Mouse (Mus musculus): ENCODE data around the gene Wrap73.

Gene Wrap73

DNA sequence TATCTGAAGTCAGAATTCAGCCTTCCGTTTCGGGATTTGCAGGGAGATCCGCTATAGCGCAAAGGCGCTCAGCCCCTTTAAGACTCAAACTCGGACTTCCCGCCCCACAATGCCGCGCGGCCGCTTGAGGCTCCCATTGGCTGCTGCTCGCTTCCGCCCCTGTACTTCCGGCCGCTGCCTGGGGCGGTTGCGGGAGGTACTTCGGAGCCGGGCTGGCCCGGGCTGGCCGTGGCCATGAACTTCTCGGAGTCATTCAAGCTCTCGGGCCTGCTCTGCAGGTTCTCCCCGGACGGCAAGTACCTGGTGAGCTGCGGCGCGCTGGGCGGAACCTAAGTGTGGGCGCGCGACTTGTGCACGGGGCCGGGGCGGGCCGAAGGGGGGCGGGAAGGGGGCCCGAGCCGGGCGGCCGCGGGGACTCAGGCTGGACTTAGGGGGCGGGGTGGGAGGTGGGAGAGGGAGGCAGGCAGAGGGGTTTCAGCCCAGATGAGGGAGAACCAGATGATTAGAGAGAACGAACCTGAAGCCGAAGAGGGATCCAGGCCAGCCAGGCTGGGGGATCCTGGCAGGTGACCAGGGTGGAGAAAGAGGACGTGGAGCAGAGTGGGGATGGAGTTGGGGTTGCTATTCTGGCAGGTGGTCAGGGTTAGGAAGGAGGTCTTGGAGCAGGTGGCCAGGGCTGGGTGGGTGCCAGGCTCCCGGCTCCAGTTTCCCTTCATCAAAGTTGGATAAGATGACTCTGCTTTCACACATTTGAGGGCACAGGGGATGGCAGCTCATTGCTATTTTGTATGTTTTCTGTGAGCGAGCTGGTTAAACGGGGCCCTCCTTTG lies at the start of gene Wrap73:
Gene Wrap73, plus strand, starts transcription at position 162 of the 830 bp plus-strand sequence.
- DNase-seq (ENCODE audit: low read depth, low spot score): peak; percentile 93

DNA sequence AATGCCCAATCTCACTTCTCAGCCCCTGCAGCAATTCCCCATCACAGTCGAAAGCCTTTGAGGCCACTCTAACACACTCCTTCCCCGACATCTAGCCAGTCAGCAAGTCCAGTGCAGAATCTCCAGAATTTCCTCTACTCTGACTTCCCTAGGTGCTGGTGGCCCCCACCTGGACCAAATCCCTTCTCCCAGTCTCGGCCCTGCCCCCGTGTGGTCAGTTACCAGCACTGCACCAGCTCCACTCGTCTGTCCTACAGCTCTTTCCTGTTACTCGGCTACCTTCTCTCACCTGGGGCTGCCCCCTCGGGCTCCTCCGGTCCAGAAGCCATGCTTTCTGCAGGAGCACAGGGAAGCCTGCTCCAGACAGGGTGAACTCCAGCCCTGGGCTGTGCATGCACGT lies 49.0 kb upstream of the Wrap73 start:
- DNase-seq (ENCODE audit: low read depth, low spot score): peak; percentile 49

DNA sequence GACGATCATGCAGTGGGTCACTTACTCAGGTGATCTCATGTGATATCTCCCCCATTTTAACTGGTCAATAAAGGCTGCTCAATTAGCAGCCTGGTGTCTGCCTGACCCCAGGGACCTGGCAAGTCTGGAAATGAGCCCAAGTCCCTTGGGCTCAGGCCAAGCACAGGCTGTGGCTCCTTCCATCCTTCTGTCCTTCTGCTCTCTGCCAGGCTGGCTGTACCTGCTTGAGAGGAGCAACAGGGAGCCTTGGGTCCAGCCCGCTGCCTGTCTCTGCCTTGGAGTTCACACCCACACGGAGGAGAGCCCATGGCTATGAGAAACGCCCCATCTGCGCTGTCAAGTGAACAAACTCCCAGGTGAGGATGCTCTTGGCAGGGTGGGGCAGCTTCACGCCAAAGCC lies 46.1 kb upstream of the Wrap73 start:
- no peak for DNase-seq (ENCODE audit: low read depth, low spot score)

DNA sequence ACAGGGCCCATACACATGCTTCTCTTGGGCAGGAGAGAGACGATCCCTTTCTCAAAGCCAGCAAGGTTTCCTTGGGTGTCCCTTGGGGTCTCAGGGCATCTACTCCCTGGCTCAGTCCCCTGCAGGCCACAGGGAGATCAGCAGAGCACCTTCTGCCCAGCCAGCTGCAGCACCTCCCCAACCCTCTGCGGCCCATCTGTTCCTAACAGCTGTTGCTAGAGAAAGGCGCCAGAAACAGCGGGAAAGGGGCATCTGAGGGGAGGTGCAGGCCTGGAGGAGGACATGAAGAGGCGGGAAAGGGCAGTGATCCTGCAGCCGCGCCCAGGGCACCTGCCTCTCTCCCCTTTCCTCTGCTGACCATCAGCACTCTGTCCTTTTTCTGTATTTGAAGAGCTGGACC lies 42.8 kb upstream of the Wrap73 start:
- DNase-seq (ENCODE audit: low read depth, low spot score): no peak

DNA sequence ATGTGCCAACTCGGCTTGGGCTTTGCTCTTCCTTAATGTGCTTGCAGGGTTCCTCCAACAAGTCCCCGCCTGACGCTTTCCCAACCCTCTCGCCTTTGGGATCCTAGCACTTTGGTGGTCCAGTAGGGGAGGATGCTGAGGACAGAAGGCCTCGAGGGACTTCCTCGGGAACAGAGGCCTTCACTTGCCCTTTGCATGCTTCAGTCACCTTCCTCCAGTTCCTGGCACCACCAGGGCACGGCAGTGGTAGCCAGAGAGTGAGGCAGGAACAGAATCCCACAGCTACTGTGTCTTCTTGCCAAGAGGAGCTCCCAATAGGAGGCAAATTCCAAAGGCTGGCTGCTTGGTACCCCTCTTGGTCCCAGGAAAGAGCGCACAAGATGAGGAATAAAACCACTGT lies 38.8 kb upstream of the Wrap73 start:
- no peak for DNase-seq (ENCODE audit: low read depth, low spot score)

DNA sequence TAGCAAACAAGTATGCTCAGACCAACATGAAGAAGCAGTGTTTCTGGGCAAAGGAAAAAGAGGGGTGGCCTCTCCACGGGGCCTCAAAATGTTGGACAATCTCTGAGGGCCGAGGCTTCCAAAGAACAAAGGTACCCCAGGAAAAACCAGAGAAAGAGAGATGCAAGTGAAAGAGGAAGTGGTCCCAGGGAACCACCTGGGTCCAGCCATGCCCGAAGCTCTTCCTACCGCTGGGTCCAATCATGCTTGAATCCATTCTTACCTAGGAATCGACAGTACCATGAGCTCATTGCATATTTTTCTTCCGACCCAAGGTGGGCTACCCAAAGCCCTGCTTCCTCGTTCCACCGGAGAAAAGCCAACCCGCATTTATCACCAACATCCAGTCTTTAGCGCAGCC lies 38.3 kb upstream of the Wrap73 start:
- peak; percentile 39 for DNase-seq (ENCODE audit: low read depth, low spot score)

DNA sequence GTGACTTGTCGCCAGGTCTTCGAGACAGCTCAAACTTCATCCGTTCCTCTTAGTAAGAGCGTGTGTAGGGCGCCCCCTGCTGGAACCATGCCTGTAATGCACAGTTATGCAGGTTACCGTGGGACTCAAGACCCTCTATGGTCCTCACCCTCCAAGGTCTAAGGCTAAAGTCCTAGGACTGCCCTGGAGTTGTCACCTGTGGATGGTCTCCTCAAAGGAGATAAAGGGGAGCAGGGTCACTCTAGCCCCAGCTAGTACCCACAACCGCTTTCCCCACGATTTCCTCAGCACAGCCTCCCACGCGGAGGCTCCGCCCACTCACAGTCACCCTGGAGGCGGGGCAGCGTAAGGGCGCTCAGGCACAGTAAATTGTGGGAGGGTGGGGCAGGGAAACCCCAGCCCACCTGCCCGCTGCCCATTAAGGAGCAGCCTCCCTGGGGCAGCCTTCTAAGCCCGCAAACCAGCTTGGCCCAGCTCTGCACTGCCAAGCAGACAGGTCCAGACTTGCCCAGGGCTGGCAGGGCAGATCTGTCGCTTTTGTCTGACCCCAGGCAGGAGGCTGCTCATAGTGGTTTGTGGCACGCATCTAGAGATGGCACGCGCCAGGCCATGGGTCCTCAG lies 36.7 kb upstream of the Wrap73 start:
- peak; percentile 87 for DNase-seq (ENCODE audit: low read depth, low spot score)

DNA sequence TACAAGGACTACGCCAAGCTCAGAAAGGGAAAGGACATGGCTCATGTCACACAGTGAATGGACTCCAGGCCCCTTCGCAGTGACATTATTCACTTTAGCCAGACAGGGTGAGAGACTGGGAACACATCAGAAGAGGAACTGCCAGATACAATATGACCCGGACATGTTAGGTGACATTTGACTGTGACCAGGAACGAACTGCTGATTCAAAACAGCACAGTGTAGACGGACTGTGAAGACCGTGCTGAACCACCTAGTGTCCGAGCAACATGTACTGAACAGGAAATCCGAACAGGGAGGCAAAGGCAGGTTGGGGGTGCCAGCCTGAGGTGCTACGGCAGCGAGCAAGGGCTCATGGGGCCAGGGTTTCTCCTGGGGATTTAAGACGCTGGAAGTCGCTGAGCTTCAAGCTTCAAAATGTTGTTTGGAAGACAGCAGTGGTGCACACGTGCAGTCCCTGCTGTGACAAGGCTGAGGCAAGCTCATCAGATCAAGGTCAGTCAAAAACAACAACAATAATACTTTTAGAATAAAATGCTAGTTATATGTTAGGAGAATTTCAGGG lies 35.6 kb upstream of the Wrap73 start:
- no peak for DNase-seq (ENCODE audit: low read depth, low spot score)

DNA sequence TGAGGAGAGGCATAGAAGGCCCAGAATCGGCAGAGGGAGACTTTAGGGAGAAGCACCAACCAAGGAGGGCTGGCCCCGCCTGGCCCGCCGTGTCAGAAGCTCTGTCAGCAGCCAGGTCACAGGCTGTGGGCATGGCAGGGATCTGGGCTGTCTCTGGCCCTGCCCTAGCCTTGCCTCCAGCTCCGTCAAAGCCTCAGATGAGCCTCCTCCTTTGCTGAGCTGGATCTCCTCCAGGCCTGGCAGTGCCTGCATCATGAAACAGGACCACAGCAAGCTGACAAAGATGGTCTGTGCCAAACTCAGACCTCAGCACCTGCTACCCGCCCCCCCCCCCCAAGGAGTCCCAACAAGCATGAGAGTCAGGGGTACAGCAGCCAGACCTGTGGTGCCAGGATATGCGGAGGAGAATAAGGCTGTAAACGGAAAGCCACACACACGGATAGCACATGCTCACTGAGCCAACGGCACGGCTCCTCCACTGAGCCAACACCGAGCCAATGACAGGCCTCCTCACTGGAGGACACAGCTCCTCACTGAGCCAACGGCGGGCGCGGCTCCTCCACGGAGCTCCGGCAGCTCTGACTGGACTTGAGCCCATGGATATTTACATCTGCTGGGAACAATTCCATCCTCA lies 32.8 kb upstream of the Wrap73 start:
- no peak for DNase-seq (ENCODE audit: low read depth, low spot score)

DNA sequence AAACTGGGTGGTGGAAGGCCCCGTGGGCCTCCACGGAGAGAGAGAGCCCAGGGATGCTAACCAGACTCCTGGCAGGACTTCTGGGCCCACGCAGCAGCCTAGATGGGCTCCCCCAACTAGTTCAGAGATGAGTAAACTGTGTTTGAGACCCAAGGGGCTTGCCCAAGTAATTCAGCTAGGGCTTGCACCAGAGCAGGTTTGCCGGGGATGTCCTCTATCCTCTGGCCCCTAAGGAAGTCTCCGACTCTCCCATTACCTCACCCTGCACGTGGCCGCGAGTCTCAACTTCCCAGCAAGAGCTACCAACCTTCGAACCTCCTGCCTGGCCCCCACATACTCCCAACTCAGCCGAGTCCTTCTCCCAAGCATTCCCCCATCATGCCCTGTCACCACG lies 32.3 kb upstream of the Wrap73 start:
- no peak for DNase-seq (ENCODE audit: low read depth, low spot score)

DNA sequence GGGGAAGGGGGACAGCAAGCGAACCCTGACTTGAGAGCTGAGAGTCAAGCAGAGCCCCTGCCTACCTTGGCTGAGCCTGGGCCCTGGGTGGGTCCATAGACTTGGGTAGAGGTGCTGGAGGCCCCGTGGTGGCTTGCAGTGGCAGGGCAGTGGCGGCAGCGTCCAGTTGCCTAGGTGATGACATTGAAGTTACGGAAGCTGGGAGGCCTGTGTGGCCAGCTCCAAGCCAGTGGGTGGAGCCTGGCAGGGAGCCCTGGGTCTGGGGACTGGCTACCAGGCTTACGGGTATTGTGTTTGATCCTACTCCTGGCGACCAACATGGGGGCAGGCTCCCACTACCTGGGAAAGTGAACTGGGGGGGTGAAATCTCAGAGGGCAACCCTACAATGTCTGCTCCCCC lies 25.8 kb upstream of the Wrap73 start:
- DNase-seq (ENCODE audit: low read depth, low spot score): no peak

DNA sequence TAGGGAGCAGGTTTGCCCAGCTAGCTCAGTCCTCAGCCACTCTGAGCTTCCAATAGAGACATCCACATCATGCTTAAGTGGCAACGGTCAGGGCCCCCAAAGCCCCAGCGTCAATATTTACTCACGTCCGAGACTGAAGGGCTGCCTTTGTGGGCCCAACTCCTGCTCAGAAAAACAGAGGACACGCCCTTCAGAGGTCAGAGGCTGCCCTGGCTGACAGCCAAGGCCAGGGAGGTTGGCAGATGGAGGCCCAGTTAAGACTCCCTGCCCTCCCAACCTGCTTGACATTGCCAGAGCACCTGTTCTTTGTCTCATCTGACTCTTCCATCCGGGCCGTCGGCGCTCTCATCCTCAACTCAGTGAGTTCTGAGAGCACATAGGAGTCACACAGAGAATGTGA lies 23.4 kb upstream of the Wrap73 start:
- no peak for DNase-seq (ENCODE audit: low read depth, low spot score)

DNA sequence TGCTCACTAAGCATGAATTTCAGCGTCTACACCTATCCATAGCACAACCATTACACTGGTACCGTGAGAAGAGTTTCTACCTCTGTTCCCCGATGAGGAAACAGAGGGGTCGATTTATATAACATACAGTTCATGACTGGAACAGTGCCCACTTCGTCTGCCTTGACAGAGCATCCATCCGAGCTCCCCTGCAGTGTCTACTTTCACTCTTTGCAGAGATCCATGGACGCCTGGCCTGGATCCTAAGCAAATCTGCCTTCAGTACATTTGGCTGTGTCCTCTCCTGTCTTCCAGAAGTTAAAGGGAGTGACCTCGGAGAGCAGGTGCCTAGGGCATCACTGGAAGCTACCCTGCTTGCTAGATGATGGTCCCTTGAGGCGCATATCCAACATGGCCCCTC lies 23.0 kb upstream of the Wrap73 start:
- DNase-seq (ENCODE audit: low read depth, low spot score): no peak

DNA sequence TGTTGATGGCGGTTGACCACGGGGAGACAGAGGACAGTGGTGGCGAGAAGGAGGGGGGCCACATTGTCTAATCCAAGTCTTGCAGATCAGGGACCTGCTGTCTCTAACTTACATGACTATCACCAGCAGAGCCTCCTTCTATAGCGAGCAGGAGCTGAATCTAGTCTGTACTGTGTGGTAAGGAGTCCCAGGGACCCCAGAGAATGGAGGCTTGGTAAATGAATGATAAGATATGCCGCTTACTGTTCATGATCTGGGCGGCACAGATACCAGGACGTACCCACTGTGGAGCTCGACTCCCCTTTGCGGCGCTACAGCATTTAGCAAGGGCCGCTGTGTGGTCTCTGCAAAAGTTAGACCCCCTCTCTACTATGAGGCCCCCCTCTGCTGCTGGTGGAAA lies 20.4 kb upstream of the Wrap73 start:
- no peak for DNase-seq (ENCODE audit: low read depth, low spot score)

DNA sequence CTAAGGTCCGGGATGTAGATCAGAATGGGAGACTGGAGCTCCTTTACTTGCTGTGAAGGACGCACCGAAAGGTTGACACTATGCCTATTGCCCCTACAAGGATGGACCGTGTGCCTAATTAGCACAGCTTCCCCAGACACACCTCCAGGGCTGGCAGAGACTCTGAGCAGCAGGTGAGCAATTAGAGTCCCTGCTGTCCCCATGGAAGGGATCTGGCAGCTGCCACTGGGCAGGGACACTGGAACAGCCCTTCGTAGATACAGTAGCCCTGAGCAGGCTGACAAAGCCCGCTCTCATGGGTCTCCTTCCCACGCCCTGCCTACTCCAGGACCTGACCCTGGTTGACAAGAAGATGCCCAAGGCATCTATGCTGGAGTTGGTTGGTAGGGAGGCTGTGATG lies 19.8 kb upstream of the Wrap73 start:
- DNase-seq (ENCODE audit: low read depth, low spot score): no peak

DNA sequence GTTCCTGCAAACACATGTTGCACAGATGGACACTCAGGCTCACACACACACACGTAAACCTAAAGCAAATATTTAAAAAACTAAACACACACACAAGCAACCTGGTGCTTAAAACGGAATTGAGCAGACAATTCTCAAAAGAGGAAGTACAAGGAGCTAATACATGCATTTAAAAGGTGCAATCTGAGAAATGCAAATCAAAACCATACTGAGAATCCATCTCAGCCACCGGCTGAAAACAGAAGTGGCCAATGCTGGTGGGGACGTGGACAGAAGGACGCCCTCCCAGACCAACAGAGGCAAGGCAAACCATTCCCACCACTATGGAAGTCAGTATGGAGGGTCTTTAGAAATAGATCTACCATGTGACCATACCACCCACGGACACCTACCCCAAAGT lies 18.6 kb upstream of the Wrap73 start:
- DNase-seq (ENCODE audit: low read depth, low spot score): peak; percentile 81

DNA sequence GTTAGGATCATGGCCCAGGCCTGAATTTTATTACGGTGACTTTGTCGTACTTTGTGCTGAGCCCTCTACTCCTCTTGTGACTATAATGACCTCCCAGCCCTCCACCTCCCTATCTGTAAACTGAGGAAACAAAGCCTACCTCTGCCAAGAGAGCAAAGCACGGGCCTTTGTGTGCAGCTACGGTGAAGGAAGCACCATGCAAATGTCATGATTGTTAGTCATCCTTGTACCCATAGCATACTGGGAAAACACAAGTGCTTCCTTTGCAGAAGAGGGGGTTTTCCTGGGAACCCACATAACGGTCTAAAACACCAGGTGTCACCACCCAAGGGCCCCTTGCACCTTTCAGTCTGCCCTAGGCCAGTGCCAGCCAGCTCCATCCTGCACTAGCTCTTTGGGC lies 17.0 kb upstream of the Wrap73 start:
- DNase-seq (ENCODE audit: low read depth, low spot score): peak; percentile 61

DNA sequence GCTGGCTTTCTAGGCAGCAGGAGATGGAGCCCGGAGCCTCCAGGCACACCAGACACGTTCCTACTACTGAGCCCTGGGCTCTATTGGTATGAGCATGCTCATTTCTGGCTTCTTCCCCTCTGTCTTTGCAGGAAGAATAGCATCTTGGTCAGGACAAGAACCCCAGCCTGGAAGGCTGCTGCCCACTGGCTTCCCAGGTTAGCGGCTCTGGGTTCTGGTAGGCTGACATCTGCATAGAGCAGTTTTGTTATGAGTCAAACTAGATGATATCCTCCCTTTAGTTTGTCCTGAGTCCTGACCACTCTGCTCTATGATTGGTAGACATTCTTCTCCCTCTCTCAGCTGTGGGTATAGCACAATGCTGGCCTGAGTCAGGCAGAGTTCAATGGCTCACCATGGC lies 14.9 kb upstream of the Wrap73 start:
- no peak for DNase-seq (ENCODE audit: low read depth, low spot score)

DNA sequence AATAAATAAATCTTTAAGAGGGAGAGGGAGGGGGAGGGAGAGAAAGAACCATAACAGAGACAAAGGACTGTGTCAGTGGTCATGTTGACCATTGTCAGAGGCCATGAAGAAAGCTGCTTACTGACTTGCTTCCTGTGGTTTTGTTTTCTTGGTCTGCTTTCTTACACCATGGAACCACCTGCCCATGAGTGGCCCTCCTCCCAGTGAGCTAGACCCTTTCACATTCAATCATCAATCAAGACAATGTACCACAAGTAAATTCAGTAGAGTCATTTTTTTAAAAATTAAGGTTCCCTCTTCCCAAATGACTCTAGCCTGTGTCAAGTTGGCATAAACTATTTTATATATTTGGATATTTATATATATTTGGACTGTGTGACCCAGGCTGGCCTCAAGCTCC lies 12.2 kb upstream of the Wrap73 start:
- DNase-seq (ENCODE audit: low read depth, low spot score): no peak

DNA sequence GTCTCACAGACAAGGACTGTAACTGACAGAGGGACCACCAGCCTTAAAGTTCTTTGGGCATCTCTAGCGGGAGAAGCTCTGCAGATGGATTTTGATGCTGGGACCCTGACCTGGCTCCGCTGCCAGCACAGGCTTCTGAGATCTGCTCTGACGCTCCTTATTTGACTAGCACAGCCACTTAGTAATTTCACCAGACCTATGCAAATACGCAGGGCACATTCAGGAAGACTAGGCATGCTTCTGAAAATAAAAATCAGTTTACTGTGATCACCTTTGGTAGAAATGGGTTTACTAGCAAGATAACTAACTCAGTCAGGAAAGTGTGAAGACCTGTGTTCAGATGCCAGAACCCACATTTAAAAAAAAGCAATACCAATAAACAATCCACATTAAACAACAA lies 10.3 kb upstream of the Wrap73 start:
- DNase-seq (ENCODE audit: low read depth, low spot score): peak; percentile 66

DNA sequence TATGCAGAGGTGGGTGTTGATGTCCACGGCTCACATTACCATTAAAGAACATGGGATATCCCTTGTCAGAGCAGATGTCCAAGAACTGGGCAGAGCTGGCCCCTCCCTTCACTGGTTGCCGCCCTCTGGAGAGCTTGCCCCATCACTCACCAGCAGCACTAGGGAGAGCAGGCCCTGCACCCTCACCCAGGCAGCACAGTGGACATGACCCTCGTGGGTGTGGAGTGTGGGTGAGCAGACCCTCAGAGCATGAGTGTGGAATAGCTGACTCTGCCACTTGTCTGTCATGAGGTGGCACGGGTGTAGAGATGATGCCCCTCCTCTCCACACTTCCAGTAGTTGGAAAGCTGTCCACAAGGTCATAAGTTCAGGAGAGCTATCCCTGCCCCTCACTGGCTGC lies 7.4 kb upstream of the Wrap73 start:
- DNase-seq (ENCODE audit: low read depth, low spot score): no peak

DNA sequence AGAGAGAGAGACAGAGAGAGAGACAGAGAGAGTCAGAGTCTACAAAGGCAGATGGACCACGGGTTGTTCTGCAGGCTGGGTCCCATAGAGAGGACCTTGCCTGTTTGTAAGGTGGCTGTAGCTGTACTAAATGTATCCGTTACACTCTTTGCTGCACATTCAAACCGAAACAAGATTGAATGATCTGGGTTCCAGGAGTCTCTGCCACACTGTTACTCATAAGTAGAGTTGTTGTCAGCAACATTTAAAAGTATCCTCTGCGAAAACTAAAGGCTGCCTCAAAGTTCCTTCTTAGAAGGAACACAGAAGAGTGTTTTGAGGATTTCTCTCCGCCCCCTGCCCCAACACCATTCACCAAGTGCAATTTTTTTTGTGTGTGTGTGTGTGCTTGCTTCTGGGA lies 5.0 kb upstream of the Wrap73 start:
- DNase-seq (ENCODE audit: low read depth, low spot score): peak; percentile 52
